Mouse (Mus musculus) hindbrain, postnatal 0 days (tissue): ENCODE results near the gene 0610010K14Rik. TPM values are rescaled to one million over a fixed set of nuclear protein-coding genes. Genes with fewer than 3 reads are reported as not detected.
A peak's percentile ranks its signal among the peaks of the same experiment; 100 is the strongest.

Experiments
- ATAC-seq: fragments of 200-750 bp; cut with Nextera tagmentation; 2 replicates; pipeline ENCODE4 v1.8.0; 2017; ENCODE audit warnings: mild to moderate bottlenecking, moderate TSS enrichment, moderate library complexity
- DNase-seq: peaks from one replicate; pipeline ENCODE4 v3.0.0-alpha.2; 2015; ENCODE audit warnings: low spot score
- H3K27ac ChIP-seq: fragments of 300-500 bp; sonication (generic); 2 replicates; pipeline ENCODE4 v1.5.1; 2014; ENCODE audit warnings: mild to moderate bottlenecking
- H3K27me3 ChIP-seq: fragments of 300-500 bp; sonication (generic); 2 replicates; pipeline ENCODE4 v1.6.1; 2014; ENCODE audit warnings: low read length, mixed read lengths; ENCODE audit not compliant: insufficient read depth
- H3K36me3 ChIP-seq: fragments of 300-500 bp; sonication (generic); 2 replicates; pipeline ENCODE4 v1.6.1; 2014; ENCODE audit warnings: low read length, mixed read lengths; ENCODE audit not compliant: insufficient read depth
- H3K4me1 ChIP-seq: fragments of 300-500 bp; sonication (generic); 2 replicates; pipeline ENCODE4 v1.6.1; 2014; ENCODE audit warnings: antibody characterized with exemption, low read length, mixed read lengths; ENCODE audit not compliant: insufficient read depth
- H3K4me2 ChIP-seq: fragments of 300-500 bp; sonication (generic); 2 replicates; pipeline ENCODE4 v1.6.1; 2014; ENCODE audit warnings: low read depth, mild to moderate bottlenecking, low read length, moderate library complexity, mixed read lengths
- H3K4me3 ChIP-seq: fragments of 300-500 bp; sonication (generic); 2 replicates; pipeline ENCODE4 v1.5.1; 2014; ENCODE audit warnings: low read length
- H3K9ac ChIP-seq: fragments of 300-500 bp; sonication (generic); replicated peaks from 2 replicates; pipeline ENCODE4 v1.6.1; 2014; ENCODE audit warnings: mild to moderate bottlenecking, low read length, moderate library complexity, mixed read lengths
- H3K9me3 ChIP-seq: fragments of 300-500 bp; sonication (generic); 2 replicates; pipeline ENCODE4 v1.6.1; 2016; ENCODE audit warnings: low read length, mixed read lengths
- CTCF ChIP-seq: IDR thresholded peaks from 2 replicates; pipeline ENCODE4 v1.5.1; 2016; ENCODE audit warnings: antibody characterized with exemption, control low read depth, low read depth
- WGBS: fragments of 180-500 bp; shearing (Covaris S2); extraction: QIAGEN DNeasy Blood & Tissue Kit; methylation state at CpG from one replicate; pipeline ENCODE4 v1.1.7; 2014; 5-methylcytosine and 5-hydroxymethylcytosine counted together
- polyA plus RNA-seq: library from polyadenylated mRNA; unstranded; fragments of >200 nt; fragmentation: Nextera tagmentation; extraction: Ambion mirVana; gene quantifications from 2 replicates; pipeline ENCODE4 v1.2.1, GENCODE M21; 2015
- total RNA-seq: library from RNA; depleted of rRNA; stranded (reverse); fragments of >200 nt; gene quantifications from 2 replicates; pipeline ENCODE4 v1.2.3, GENCODE M21; 2014

The 0610010K14Rik gene
- total and polyA plus RNA-seq, 2 experiments from 2014 or later: 61.6 to 172 TPM

DNA sequence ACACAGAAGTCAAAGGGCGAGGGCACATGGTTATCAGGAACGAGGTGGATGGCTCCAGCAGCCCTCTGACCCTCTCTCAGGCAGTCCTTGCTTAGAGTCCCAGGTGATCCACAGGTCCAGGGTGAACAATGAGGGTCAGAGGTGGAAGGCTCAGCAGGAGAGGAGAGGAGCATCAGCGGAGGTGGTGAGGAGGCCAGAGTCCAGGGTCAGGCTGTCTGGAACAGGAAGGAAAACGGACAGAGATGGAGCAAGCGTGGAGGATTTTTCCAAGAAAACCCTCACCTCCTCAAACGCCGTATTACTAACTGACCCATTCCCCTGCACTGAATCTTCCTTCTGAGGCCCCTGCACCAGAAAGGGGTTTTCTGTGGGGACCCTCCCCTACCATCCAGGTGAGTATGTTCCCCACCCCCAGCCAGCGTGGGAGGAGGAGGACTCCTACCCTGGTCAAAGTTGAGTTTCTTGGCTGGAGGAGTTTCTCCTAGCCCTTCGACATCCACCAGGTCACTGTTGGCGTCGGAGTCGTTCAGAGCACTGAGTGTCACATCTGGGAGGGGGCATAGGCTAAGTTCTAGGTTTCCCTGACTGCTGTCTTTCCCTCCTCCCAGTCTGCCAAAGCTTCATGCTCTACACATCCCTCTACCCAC is 2.3 kb downstream of the 0610010K14Rik start:
- TF ChIP-seq CTCF: no peak
- no peak overlapping the region for H3K9ac ChIP-seq

DNA sequence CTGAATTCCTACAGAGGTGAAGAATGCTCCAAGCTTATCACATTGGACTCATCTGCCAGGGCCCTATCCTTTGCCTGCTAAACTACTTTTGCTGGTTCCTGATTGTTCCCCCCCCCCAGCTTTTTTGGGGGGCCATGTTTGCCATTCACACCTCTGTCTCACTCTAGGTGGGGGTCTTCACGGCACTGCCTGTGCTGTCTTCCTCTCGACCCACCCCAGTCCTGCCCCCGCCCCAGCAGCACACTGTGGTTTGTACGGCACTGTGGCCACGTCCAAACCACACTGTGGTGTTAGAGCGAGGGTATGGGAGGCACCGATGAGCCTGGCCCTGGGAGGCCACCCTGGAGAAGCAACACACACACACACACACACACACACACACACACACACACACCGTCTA is 3.2 kb downstream of the 0610010K14Rik start:
- 0 out of 2 replicates have a peak overlapping the region, but pooled peaks have one; percentile 18 for H3K4me2 ChIP-seq
- ATAC-seq (no peak), DNase-seq (no peak)
- peaks cover 10% of the 10 kb centered on the region for H3K4me1 ChIP-seq
- TF ChIP-seq CTCF: no peak
- no peak overlapping the region for H3K9ac ChIP-seq
- no peak overlapping the region for H3K4me3 ChIP-seq
- H3K27me3 ChIP-seq: 0 out of 2 replicates have a peak, but pooled peaks cover 4% of the 10 kb centered on the region
- 81% methylated on average over 8 of the region's 8 CpGs for WGBS
- peaks cover 14% of the 10 kb centered on the region; the same call in 1 of the 2 replicates for H3K36me3 ChIP-seq
- H3K9me3 ChIP-seq: no peaks in the 10 kb centered on the region
- no peak overlapping the region for H3K27ac ChIP-seq

More for the DNA sequence above, 2.3 kb downstream of the 0610010K14Rik start:
- Histone ChIP-seq H3K4me1 (peaks cover 10% of the 10 kb centered on the region), H3K9me3 (no peaks in the 10 kb centered on the region), H3K4me2 (no peak overlapping the region), H3K27me3 (no peaks in the 10 kb centered on the region), H3K27ac (no peak overlapping the region), H3K4me3 (no peak overlapping the region), H3K36me3 (peaks cover 14% of the 10 kb centered on the region; the same call in 1 of the 2 replicates)
- WGBS: 91% methylated on average over 12 of the region's 12 CpGs
- ATAC-seq (no peak), DNase-seq (no peak)

DNA sequence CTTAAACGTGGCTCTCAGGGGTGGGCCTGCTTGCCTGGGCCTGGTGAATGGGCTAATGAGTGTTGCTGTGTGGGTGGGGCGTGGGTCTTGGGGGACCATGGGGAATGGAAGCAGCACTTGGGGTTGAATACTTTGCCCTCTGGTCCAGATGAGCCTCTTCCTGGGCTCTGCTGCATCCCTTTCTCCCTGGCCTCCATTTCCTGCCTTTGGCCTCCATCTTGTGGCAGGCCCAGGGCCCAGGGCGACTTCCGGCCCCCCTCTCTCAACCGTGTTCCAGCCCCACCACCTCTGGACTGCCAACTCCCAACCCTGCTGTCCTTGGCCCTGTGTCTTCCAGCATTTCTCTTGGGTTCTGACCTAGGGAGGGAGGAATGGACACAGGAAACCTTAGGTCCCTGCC is 3.7 kb downstream of the 0610010K14Rik start:
- no peak for TF ChIP-seq CTCF
- no peak overlapping the region for H3K9ac ChIP-seq
- H3K4me1 ChIP-seq: peaks cover 10% of the 10 kb centered on the region
- peaks cover 14% of the 10 kb centered on the region; the same call in 1 of the 2 replicates for H3K36me3 ChIP-seq
- 0 out of 2 replicates have a peak overlapping the region, but pooled peaks have one; percentile 18 for H3K4me2 ChIP-seq
- no peaks in the 10 kb centered on the region for H3K9me3 ChIP-seq
- 0 out of 2 replicates have a peak, but pooled peaks cover 6% of the 10 kb centered on the region for H3K27me3 ChIP-seq
- DNase-seq (no peak), ATAC-seq (no peak)
- 48% methylated on average over 5 of the region's 5 CpGs for WGBS
- no peak overlapping the region for H3K27ac ChIP-seq
- no peak overlapping the region for H3K4me3 ChIP-seq

DNA sequence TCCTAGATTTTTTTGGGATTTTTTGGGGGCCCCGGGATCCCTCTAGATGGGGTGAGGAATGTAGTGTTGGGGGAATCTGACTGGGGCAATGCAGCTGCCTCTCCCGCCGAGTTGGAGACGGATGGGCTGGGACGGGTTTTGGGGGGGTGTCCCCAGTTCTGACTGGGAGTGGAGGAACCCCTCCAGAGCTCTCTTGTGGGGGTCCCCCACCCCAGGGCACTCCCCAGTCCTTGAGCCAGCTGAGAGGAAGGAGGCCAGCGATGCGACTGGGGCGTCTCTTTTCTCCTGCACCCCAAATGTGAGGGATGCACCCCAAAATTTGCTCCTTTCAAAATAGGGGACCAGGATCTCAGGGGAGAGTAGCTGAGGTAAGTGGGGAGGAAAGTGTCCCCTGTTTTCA is 4.7 kb downstream of the 0610010K14Rik start:
- Histone ChIP-seq H3K9ac (peak overlapping the region; percentile 61), H3K27me3 (0 out of 2 replicates have a peak, but pooled peaks cover 6% of the 10 kb centered on the region), H3K4me3 (peak overlapping the region; percentile 42), H3K36me3 (peaks cover 14% of the 10 kb centered on the region; the same call in 1 of the 2 replicates), H3K9me3 (no peaks in the 10 kb centered on the region), H3K27ac (no peak overlapping the region), H3K4me2 (peak overlapping the region; percentile 61), H3K4me1 (peaks cover 10% of the 10 kb centered on the region)
- DNase-seq (no peak), ATAC-seq (no peak)
- no peak for TF ChIP-seq CTCF
- WGBS: 29% methylated on average over 8 of the region's 8 CpGs

DNA sequence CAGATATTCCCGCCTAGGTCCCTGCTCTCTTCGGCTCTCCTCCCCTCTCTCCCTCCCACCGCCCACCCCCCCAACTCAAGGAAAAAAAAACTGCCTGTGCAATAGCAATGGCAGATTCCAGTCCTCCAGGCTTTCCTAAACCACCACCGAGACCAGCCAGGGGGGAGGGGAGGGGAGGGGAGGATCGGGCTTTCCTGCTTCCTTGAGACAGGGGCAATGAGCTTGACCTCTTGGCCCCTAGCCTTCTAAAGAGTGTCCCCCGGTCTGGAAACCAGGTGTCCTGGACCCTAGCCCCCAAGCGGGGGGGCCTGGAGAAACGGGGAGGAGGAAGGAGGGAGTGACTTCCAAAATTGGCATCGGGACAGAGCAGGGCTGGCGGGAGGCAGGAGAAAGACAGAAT is 5.2 kb downstream of the 0610010K14Rik start:
- peak; percentile 68 for DNase-seq
- peaks cover 10% of the 10 kb centered on the region for H3K4me1 ChIP-seq
- 0 out of 2 replicates have a peak, but pooled peaks cover 6% of the 10 kb centered on the region for H3K27me3 ChIP-seq
- peaks cover 14% of the 10 kb centered on the region; the same call in 1 of the 2 replicates for H3K36me3 ChIP-seq
- peak overlapping the region; percentile 61 for H3K4me2 ChIP-seq
- no peak overlapping the region for H3K27ac ChIP-seq
- H3K9me3 ChIP-seq: no peaks in the 10 kb centered on the region
- H3K4me3 ChIP-seq: peak overlapping the region; percentile 42
- 0 out of 2 replicates have a peak, but pooled peaks have one; percentile 4 for ATAC-seq
- TF ChIP-seq CTCF: no peak
- 5% methylated on average over 10 of the region's 10 CpGs for WGBS
- peak overlapping the region; percentile 61 for H3K9ac ChIP-seq

DNA sequence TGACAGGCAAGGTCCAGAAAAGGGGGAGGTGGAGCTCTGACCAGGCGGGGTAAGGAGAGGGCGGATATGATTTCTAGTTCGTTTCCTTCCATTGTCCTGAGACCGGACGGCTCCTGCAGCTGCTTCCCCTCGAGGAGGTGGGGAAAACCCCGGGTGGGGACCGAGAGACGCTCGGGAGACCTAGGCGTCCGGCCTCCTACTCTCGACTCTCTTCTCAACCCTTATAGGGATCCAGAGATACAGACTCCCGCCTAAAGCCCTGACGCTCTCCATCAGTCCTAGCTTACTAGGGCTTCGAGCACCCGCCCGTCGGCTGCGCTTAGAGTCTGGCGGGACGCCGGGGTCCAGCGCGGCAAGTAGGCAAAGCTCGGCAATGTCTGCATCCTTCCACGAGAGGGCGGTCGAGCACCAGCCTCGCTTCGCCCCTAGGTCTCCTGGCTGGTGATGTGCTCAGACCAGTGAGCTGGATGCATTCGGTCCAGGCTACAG is 7.4 kb downstream of the 0610010K14Rik start:
- H3K4me2 ChIP-seq: peak overlapping the region; percentile 55; the same call in 1 of the 2 replicates
- ATAC-seq (peak; percentile 47; the same call in 1 of the 2 replicates), DNase-seq (peak; percentile 89)
- no peaks in the 10 kb centered on the region for H3K9me3 ChIP-seq
- H3K4me3 ChIP-seq: 0 out of 2 replicates have a peak overlapping the region, but pooled peaks have one; percentile 7
- 0 out of 2 replicates have a peak, but pooled peaks cover 6% of the 10 kb centered on the region for H3K27me3 ChIP-seq
- H3K27ac ChIP-seq: no peak overlapping the region
- H3K4me1 ChIP-seq: peaks cover 12% of the 10 kb centered on the region
- peak; percentile 98 for TF ChIP-seq CTCF
- no peak overlapping the region for H3K9ac ChIP-seq
- H3K36me3 ChIP-seq: 0 out of 2 replicates have a peak, but pooled peaks cover 8% of the 10 kb centered on the region
- 1% methylated on average over 32 of the region's 32 CpGs for WGBS
